Mouse (Mus musculus) embryonic facial prominence, embryonic 11.5 days (tissue): ENCODE results near the gene Sdc4. TPM values are rescaled to one million over a fixed set of nuclear protein-coding genes. Genes with fewer than 3 reads are reported as not detected.
A peak's percentile ranks its signal among the peaks of the same experiment; 100 is the strongest.

Experiments used
- ATAC-seq: fragments of 200-750 bp; cut with Nextera tagmentation; replicated peaks from 2 replicates; pipeline ENCODE4 v1.8.0; 2017; ENCODE audit warnings: low read depth; ENCODE audit not compliant: insufficient number of reproducible peaks, low FRiP score, low TSS enrichment
- DNase-seq: peaks from one replicate; pipeline ENCODE4 v3.0.0-alpha.2; 2015; ENCODE audit warnings: low spot score
- H3K27ac ChIP-seq: fragments of 300-500 bp; sonication (generic); replicated peaks from 2 replicates; pipeline ENCODE4 v1.5.1; 2014; ENCODE audit warnings: mild to moderate bottlenecking, low read depth, low read length, control low read depth
- H3K27me3 ChIP-seq: fragments of 300-500 bp; sonication (generic); 2 replicates; pipeline ENCODE4 v1.6.1; 2014; ENCODE audit warnings: mild to moderate bottlenecking, low read length, moderate library complexity, mixed read lengths; ENCODE audit not compliant: control insufficient read depth, insufficient read depth
- H3K36me3 ChIP-seq: fragments of 300-500 bp; sonication (generic); replicated peaks from 2 replicates; pipeline ENCODE4 v1.6.1; 2014; ENCODE audit warnings: low read depth, mild to moderate bottlenecking, low read length, moderate library complexity, mixed read lengths; ENCODE audit not compliant: control insufficient read depth, insufficient read depth
- H3K4me1 ChIP-seq: fragments of 300-500 bp; sonication (generic); 2 replicates; pipeline ENCODE4 v1.6.1; 2014; ENCODE audit warnings: low read length, mixed read lengths; ENCODE audit not compliant: control insufficient read depth, insufficient read depth
- H3K4me2 ChIP-seq: fragments of 300-500 bp; sonication (generic); 2 replicates; pipeline ENCODE4 v1.6.1; 2014; ENCODE audit warnings: low read depth, mild to moderate bottlenecking, control low read depth, low read length, moderate library complexity
- H3K4me3 ChIP-seq: fragments of 300-500 bp; sonication (generic); 2 replicates; pipeline ENCODE4 v1.5.1; 2014; ENCODE audit warnings: low read depth, low read length, control low read depth
- H3K9ac ChIP-seq: fragments of 300-500 bp; sonication (generic); replicated peaks from 2 replicates; pipeline ENCODE4 v1.6.1; 2014; ENCODE audit warnings: mild to moderate bottlenecking, control low read depth, low read length
- H3K9me3 ChIP-seq: fragments of 300-500 bp; sonication (generic); replicated peaks from 2 replicates; pipeline ENCODE4 v1.6.1; 2016; ENCODE audit warnings: mild to moderate bottlenecking, low read length, inconsistent platforms, mixed read lengths; ENCODE audit not compliant: control insufficient read depth
- WGBS: fragments of 180-500 bp; shearing (Covaris S2); extraction: QIAGEN DNeasy Blood & Tissue Kit; methylation state at CpG from one replicate; pipeline ENCODE4 v1.1.7; 2014; 5-methylcytosine and 5-hydroxymethylcytosine counted together
- polyA plus RNA-seq: library from polyadenylated mRNA; unstranded; fragments of >200 nt; fragmentation: Nextera tagmentation; extraction: Ambion mirVana; gene quantifications from 2 replicates; pipeline ENCODE4 v1.2.1, GENCODE M21; 2014

The Sdc4 gene
- polyA plus RNA-seq, 1 experiment from 2014 or later = 19.2 TPM

- Histone ChIP-seq H3K36me3 (no peaks in the 10 kb centered on the region), H3K9ac (no peak overlapping the region), H3K27ac (no peak overlapping the region), H3K4me3 (no peak overlapping the region), H3K27me3 (no peaks in the 10 kb centered on the region), H3K4me1 (no peaks in the 10 kb centered on the region), H3K9me3 (no peaks in the 10 kb centered on the region), H3K4me2 (no peak overlapping the region)
- ATAC-seq (no peak), DNase-seq (no peak)
- WGBS = 82% methylated on average over 1 of the region's 1 CpGs
Measured at GRCm38 (mm10) chr2:164448140-164448539, 4.5 kb upstream of the Sdc4 start.

DNA sequence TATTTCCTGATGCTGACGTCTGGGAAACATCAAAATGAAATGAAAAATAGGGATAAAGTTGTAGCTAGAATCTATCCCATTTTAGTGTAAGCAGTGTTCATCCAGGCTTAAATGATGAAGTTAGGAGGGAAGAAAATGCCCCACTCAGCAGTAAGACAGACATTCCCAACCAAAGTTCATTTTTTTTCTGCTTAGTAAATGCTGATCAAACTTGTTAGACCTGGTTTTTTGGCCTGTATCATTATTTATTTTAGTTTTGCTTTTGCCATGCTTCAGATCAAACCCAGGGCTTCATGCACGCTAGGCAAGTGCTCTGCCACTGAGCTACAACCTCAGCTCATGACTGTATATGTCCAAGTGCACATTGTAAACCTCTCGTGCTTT is 2.4 kb upstream of the Sdc4 start:
- Histone ChIP-seq H3K9me3 (no peaks in the 10 kb centered on the region), H3K4me1 (no peaks in the 10 kb centered on the region; the same call in 1 of the 2 replicates), H3K27me3 (no peaks in the 10 kb centered on the region), H3K4me3 (no peak overlapping the region), H3K4me2 (no peak overlapping the region), H3K27ac (no peak overlapping the region), H3K36me3 (no peaks in the 10 kb centered on the region), H3K9ac (no peak overlapping the region)
- ATAC-seq = no peak
- no peak for DNase-seq
- WGBS = 78% methylated on average over 3 of the region's 3 CpGs

DNA sequence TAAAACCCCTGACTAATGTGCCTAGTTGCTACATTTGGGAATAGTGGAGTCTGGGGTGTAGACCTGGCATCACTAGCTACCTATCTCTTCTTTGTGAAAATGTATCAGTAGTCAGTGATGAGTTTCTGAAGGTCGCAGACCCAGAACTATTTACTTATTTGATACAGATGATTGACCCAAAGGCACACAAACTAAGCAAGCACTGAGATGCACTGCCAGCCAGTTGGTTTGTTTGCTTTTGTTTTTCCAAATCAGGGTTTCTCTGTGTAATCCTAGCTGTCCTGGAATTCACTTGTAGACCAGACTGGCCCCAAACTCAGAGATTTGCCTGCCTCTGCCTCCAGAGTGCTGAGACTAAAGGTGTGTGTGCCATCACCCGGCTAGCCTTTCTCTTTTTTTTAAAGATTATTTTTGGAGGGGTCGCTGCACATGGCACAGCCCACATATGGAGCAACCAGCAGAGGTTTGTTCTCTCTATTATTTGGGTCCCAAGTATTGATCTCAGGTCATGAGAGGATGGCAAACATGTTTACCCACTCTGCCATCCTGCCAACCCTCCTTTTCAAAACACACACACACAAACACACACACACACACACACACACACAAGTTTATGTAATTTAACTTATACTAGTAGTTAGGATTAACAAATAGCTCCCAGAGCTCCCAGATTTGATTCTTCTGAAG is 1.9 kb upstream of the Sdc4 start:
- no peaks in the 10 kb centered on the region for H3K36me3 ChIP-seq
- no peak overlapping the region for H3K4me2 ChIP-seq
- no peaks in the 10 kb centered on the region; the same call in 1 of the 2 replicates for H3K4me1 ChIP-seq
- no peak overlapping the region for H3K9ac ChIP-seq
- DNase-seq = no peak
- no peak for ATAC-seq
- H3K27me3 ChIP-seq = no peaks in the 10 kb centered on the region
- no peaks in the 10 kb centered on the region for H3K9me3 ChIP-seq
- no peak overlapping the region for H3K27ac ChIP-seq
- WGBS = 85% methylated on average over 3 of the region's 3 CpGs
- H3K4me3 ChIP-seq = no peak overlapping the region

DNA sequence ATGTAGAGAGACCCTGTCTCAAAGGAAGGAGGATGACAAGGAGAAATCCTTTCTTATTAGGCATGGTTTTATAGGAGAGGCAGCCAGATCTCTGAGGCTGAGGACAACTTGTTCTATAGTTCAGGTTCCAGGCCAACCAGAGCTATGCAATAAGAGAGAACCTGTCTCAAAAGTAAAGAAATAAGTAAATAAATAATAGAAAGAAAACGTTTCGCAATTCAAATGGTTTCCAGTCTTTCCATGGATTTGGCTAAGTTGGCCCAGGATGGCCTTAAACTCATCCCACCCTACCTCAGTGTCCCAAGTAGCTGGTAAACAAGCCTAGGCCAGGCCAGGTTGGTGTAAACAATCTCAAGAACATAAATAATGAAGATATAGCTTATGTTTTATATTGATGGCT is 1.0 kb upstream of the Sdc4 start:
- 80% methylated on average over 2 of the region's 2 CpGs for WGBS
- H3K4me1 ChIP-seq = no peaks in the 10 kb centered on the region; the same call in 1 of the 2 replicates
- no peaks in the 10 kb centered on the region for H3K36me3 ChIP-seq
- H3K27me3 ChIP-seq = no peaks in the 10 kb centered on the region
- H3K9ac ChIP-seq = no peak overlapping the region
- no peak overlapping the region for H3K4me3 ChIP-seq
- no peak for DNase-seq
- no peak overlapping the region for H3K27ac ChIP-seq
- no peaks in the 10 kb centered on the region for H3K9me3 ChIP-seq
- H3K4me2 ChIP-seq = no peak overlapping the region
- no peak for ATAC-seq

DNA sequence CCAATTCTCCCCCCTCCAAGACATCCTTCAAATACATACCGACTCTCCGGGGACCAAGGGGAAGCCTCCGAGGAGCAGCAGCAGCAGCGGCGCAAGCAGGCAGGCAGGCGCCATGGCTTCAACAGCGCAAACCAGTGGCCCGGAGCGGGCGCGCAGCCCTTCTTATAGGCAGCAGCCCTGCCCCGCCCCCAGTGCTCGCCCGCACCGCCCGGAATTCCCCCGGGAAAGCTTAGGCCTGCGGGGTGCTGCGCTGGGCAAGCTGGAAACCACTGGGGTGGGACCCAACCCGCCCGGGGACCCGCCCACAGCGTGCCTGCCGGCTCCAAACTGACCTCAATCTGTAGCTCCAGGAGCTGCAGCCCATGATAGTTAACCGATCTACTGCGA is 643 bp downstream of the Sdc4 start:
- no peaks in the 10 kb centered on the region for H3K36me3 ChIP-seq
- H3K9me3 ChIP-seq = no peaks in the 10 kb centered on the region
- peak overlapping the region; percentile 70 for H3K9ac ChIP-seq
- DNase-seq = peak; percentile 84
- under 1% methylated on average over 26 of the region's 26 CpGs for WGBS
- H3K4me1 ChIP-seq = no peaks in the 10 kb centered on the region; the same call in 1 of the 2 replicates
- ATAC-seq = peak; percentile 84
- no peaks in the 10 kb centered on the region for H3K27me3 ChIP-seq
- H3K4me2 ChIP-seq = peak overlapping the region; percentile 84
- no peak overlapping the region for H3K27ac ChIP-seq
- H3K4me3 ChIP-seq = peak overlapping the region; percentile 55

DNA sequence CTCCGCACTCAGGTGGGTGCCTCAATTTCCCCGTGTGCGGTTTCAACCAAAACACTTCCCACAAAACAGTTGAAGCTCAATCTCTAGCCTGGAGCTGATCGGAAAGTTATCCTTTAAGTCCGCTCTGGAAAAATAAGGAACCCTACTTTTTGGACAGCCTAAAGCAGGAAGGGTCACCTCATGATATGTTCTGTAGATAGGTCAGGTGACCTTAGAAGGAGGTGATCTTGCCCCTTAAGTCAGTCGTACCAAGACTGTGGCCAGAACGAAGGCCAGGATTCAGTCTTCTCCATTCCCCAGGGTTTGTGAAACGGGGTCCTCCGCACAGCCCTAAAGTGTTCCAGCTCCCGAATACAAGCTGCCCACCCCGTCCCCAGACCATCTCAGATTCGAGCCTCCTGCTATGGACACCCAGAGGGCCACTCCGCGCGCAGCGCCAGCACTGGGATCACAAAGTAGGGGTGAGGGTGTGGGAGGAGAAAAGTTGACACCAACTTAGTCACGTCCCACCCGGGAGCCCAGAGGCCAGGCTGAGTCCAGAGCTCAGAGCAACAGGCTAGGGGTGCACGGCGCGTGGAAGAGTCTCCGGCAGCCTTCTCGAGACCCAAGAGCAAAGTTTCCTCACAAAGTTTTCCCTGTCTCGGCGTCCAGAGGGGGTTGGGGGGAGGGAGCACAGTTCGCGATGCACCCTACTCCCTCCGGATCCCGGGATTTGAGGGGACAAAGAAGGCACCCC is 1.2 kb downstream of the Sdc4 start:
- 4% methylated on average over 29 of the region's 29 CpGs for WGBS
- Histone ChIP-seq H3K36me3 (no peaks in the 10 kb centered on the region), H3K9me3 (no peaks in the 10 kb centered on the region), H3K4me3 (peak overlapping the region; percentile 55), H3K27ac (no peak overlapping the region), H3K4me2 (peak overlapping the region; percentile 84), H3K9ac (peak overlapping the region; percentile 70), H3K27me3 (no peaks in the 10 kb centered on the region), H3K4me1 (no peaks in the 10 kb centered on the region; the same call in 1 of the 2 replicates)
- DNase-seq = no peak
- peak; percentile 69 for ATAC-seq

DNA sequence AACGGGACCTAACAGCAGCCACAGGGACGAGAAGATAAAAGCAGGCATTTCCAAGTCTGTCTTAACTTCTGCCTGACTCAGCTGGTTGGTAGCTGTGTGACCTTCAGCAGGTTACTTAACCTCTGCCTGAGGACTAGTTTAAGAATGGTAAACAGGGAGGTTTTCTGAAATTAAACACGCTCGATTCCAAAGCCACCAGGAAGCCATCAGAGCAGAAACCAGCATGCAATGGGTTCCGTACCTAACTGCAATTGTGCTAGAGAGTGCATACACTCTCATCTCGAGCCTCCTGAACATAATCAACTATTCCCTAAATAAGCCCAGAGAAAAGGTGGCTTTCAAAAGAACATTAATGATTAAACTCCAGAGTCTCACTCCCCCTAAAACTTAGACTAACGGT is 2.0 kb downstream of the Sdc4 start:
- Histone ChIP-seq H3K4me1 (no peaks in the 10 kb centered on the region; the same call in 1 of the 2 replicates), H3K27me3 (no peaks in the 10 kb centered on the region), H3K4me2 (peak overlapping the region; percentile 84), H3K36me3 (no peaks in the 10 kb centered on the region), H3K4me3 (peak overlapping the region; percentile 55), H3K27ac (no peak overlapping the region), H3K9me3 (no peaks in the 10 kb centered on the region), H3K9ac (peak overlapping the region; percentile 70; the same call in 1 of the 2 replicates)
- DNase-seq (no peak), ATAC-seq (no peak)
- WGBS = 30% methylated on average over 7 of the region's 7 CpGs

GRCm38 (mm10) chr2:164441155-164441554 is 2.5 kb downstream of the Sdc4 start:
- Histone ChIP-seq H3K27me3 (no peaks in the 10 kb centered on the region), H3K9ac (no peak overlapping the region), H3K27ac (no peak overlapping the region), H3K4me3 (no peak overlapping the region), H3K36me3 (no peaks in the 10 kb centered on the region), H3K4me1 (peaks cover 4% of the 10 kb centered on the region), H3K4me2 (0 out of 2 replicates have a peak overlapping the region, but pooled peaks have one; percentile 6), H3K9me3 (no peaks in the 10 kb centered on the region)
- 23% methylated on average over 8 of the region's 8 CpGs for WGBS
- DNase-seq = no peak
- no peak for ATAC-seq
